Mouse (Mus musculus) lung, embryonic 14.5 days (tissue): ENCODE measurements around the gene Dpm2. TPM values are rescaled to one million over a fixed set of nuclear protein-coding genes. Genes with fewer than 3 reads are reported as not detected.
A peak's percentile ranks its signal among the peaks of the same experiment; 100 is the strongest.

Experiments
- ATAC-seq: fragments of 200-750 bp; cut with Nextera tagmentation; 2 replicates; pipeline ENCODE4 v1.8.0; 2017; ENCODE audit warnings: mild to moderate bottlenecking, moderate TSS enrichment, moderate library complexity; ENCODE audit not compliant: insufficient read depth
- DNase-seq: peaks from one replicate; pipeline ENCODE4 v3.0.0-alpha.2; 2015
- H3K27ac ChIP-seq: fragments of 300-500 bp; sonication (generic); 2 replicates; pipeline ENCODE4 v1.5.1; 2014; ENCODE audit warnings: low read depth, mild to moderate bottlenecking, moderate library complexity
- H3K27me3 ChIP-seq: fragments of 300-500 bp; sonication (generic); 2 replicates; pipeline ENCODE4 v1.6.1; 2014; ENCODE audit warnings: low read length, control low read depth; ENCODE audit not compliant: insufficient read depth
- H3K36me3 ChIP-seq: fragments of 300-500 bp; sonication (generic); 2 replicates; pipeline ENCODE4 v1.6.1; 2014; ENCODE audit warnings: control low read depth; ENCODE audit not compliant: insufficient read depth
- H3K4me1 ChIP-seq: fragments of 300-500 bp; sonication (generic); 2 replicates; pipeline ENCODE4 v1.6.1; 2014; ENCODE audit warnings: antibody characterized with exemption, control low read depth; ENCODE audit not compliant: insufficient read depth
- H3K4me2 ChIP-seq: fragments of 300-500 bp; sonication (generic); 2 replicates; pipeline ENCODE4 v1.6.1; 2014; ENCODE audit warnings: mild to moderate bottlenecking
- H3K4me3 ChIP-seq: fragments of 300-500 bp; sonication (generic); 2 replicates; pipeline ENCODE4 v1.5.1; 2014; ENCODE audit warnings: low read depth, low read length
- H3K9ac ChIP-seq: fragments of 300-500 bp; sonication (generic); 2 replicates; pipeline ENCODE4 v1.6.1; 2014
- H3K9me3 ChIP-seq: fragments of 300-500 bp; sonication (generic); 2 replicates; pipeline ENCODE4 v1.6.1; 2016; ENCODE audit warnings: low read depth, low read length, control low read depth
- CTCF ChIP-seq: IDR thresholded peaks from 2 replicates; pipeline ENCODE4 v1.5.1; 2016; ENCODE audit warnings: antibody characterized with exemption, low read depth
- WGBS: fragments of 180-500 bp; shearing (Covaris S2); extraction: QIAGEN DNeasy Blood & Tissue Kit; methylation state at CpG from one replicate; pipeline ENCODE4 v1.1.7; 2014; 5-methylcytosine and 5-hydroxymethylcytosine counted together
- polyA plus RNA-seq: library from polyadenylated mRNA; unstranded; fragments of >200 nt; fragmentation: Nextera tagmentation; extraction: Ambion mirVana; gene quantifications from 2 replicates; pipeline ENCODE4 v1.2.1, GENCODE M21; 2014

Gene Dpm2
- polyA plus RNA-seq, 1 experiment from 2014 or later: 98.5 TPM

- ATAC-seq (peak; percentile 71), DNase-seq (peak; percentile 94)
- WGBS: under 1% methylated on average over 11 of the region's 11 CpGs
- no peaks in the 10 kb centered on the region for H3K27me3 ChIP-seq
- H3K27ac ChIP-seq: peak overlapping the region; percentile 55; the same call in 1 of the 2 replicates
- H3K36me3 ChIP-seq: peaks cover 2% of the 10 kb centered on the region; the same call in 1 of the 2 replicates
- peak overlapping the region; percentile 38 for H3K4me3 ChIP-seq
- H3K9ac ChIP-seq: peak overlapping the region; percentile 13
- H3K4me1 ChIP-seq: peaks cover 13% of the 10 kb centered on the region
- H3K4me2 ChIP-seq: peak overlapping the region; percentile 57
- peak; percentile 95 for TF ChIP-seq CTCF
- H3K9me3 ChIP-seq: no peaks in the 10 kb centered on the region
Measured at GRCm38 (mm10) chr2:32602600-32603054, 32.0 kb downstream of the Dpm2 start.

- H3K4me1 ChIP-seq: peaks cover 18% of the 10 kb centered on the region
Measured at GRCm38 (mm10) chr2:32604631-32605030, 34.0 kb downstream of the Dpm2 start.

GRCm38 (mm10) chr2:32606161-32607142 is 35.8 kb downstream of the Dpm2 start:
- Histone ChIP-seq H3K4me1 (peaks cover 16% of the 10 kb centered on the region), H3K36me3 (no peaks in the 10 kb centered on the region), H3K9me3 (no peaks in the 10 kb centered on the region), H3K9ac (peak overlapping the region; percentile 78), H3K27ac (peak overlapping the region; percentile 49; the same call in 1 of the 2 replicates), H3K4me3 (peak overlapping the region; percentile 78), H3K27me3 (no peaks in the 10 kb centered on the region), H3K4me2 (peak overlapping the region; percentile 89)
- DNase-seq (peak; percentile 95), ATAC-seq (peak; percentile 77)
- TF ChIP-seq CTCF: peak; percentile 73
- 11% methylated on average over 55 of the region's 55 CpGs for WGBS

More at GRCm38 (mm10) chr2:32604631-32605030, 34.0 kb downstream of the Dpm2 start:
- no peak overlapping the region for H3K4me3 ChIP-seq
- no peaks in the 10 kb centered on the region for H3K36me3 ChIP-seq
- TF ChIP-seq CTCF: no peak
- no peak for ATAC-seq
- no peak overlapping the region for H3K4me2 ChIP-seq
- no peak overlapping the region for H3K9ac ChIP-seq
- H3K9me3 ChIP-seq: no peaks in the 10 kb centered on the region
- WGBS: 26% methylated on average over 10 of the region's 10 CpGs
- no peak overlapping the region for H3K27ac ChIP-seq
- no peaks in the 10 kb centered on the region for H3K27me3 ChIP-seq
- DNase-seq: no peak

GRCm38 (mm10) chr2:32607262-32607947 is 36.7 kb downstream of the Dpm2 start:
- Histone ChIP-seq H3K9ac (peak overlapping the region; percentile 78), H3K9me3 (no peaks in the 10 kb centered on the region), H3K4me3 (peak overlapping the region; percentile 78), H3K27me3 (no peaks in the 10 kb centered on the region), H3K4me2 (peak overlapping the region; percentile 89), H3K27ac (peak overlapping the region; percentile 49; the same call in 1 of the 2 replicates), H3K36me3 (peaks cover 5% of the 10 kb centered on the region; the same call in 1 of the 2 replicates), H3K4me1 (0 out of 2 replicates have a peak, but pooled peaks cover 9% of the 10 kb centered on the region)
- ATAC-seq (peak; percentile 38), DNase-seq (peak; percentile 79)
- 0 out of 2 replicates have a peak, but pooled peaks have one; percentile 11 for TF ChIP-seq CTCF
- WGBS: 5% methylated on average over 34 of the region's 34 CpGs

- TF ChIP-seq CTCF: peak; percentile 35; the same call in 1 of the 2 replicates
- Histone ChIP-seq H3K27me3 (no peaks in the 10 kb centered on the region), H3K4me2 (peak overlapping the region; percentile 89), H3K4me1 (0 out of 2 replicates have a peak, but pooled peaks cover 9% of the 10 kb centered on the region), H3K9ac (peak overlapping the region; percentile 27; the same call in 1 of the 2 replicates), H3K9me3 (no peaks in the 10 kb centered on the region), H3K36me3 (peaks cover 10% of the 10 kb centered on the region; the same call in 1 of the 2 replicates), H3K4me3 (peak overlapping the region; percentile 78), H3K27ac (peak overlapping the region; percentile 55)
- peak; percentile 65 for ATAC-seq
- DNase-seq: peak; percentile 77
- WGBS: 6% methylated on average over 25 of the region's 25 CpGs
Measured at GRCm38 (mm10) chr2:32608141-32608777, 37.6 kb downstream of the Dpm2 start.

- ATAC-seq (no peak), DNase-seq (no peak)
- Histone ChIP-seq H3K27me3 (no peaks in the 10 kb centered on the region), H3K4me3 (peak overlapping the region; percentile 78), H3K4me1 (0 out of 2 replicates have a peak, but pooled peaks cover 9% of the 10 kb centered on the region), H3K36me3 (peaks cover 10% of the 10 kb centered on the region; the same call in 1 of the 2 replicates), H3K9me3 (no peaks in the 10 kb centered on the region), H3K4me2 (peak overlapping the region; percentile 89), H3K27ac (peak overlapping the region; percentile 55; the same call in 1 of the 2 replicates), H3K9ac (peak overlapping the region; percentile 27; the same call in 1 of the 2 replicates)
- WGBS: 52% methylated on average over 18 of the region's 18 CpGs
- no peak for TF ChIP-seq CTCF
Measured at GRCm38 (mm10) chr2:32608778-32609435, 38.2 kb downstream of the Dpm2 start.
